Mouse (Mus musculus): ENCODE data around the gene Ints1. TPM values are rescaled to one million over a fixed set of nuclear protein-coding genes. Genes with fewer than 3 reads are reported as not detected.
A peak's percentile ranks its signal among the peaks of the same experiment; 100 is the strongest.

Ints1 gene
- total and polyA plus RNA-seq, 3 experiments, result 77.9 to 89.2 TPM; not detected in 1

DNA sequence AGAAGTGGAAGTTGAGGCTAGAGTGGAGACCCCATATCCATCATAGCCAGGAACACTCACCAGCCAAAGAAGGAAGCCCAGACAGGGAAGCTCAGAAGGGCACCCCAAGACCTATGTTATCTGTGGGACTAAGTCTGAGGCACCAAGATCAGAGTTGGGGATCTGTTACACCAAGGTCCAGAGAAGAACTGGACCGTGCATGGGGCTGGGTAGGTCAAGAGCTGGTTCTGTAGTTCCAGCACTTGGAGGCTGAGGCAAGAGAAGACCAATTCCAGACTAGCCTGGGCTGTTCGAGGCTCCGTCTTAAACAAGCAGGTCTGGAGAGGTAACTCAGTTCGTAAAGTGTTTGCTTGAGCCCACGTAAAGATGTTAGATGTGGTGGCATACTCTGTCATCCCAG lies 18.7 kb upstream of the Ints1 start:
- TF ChIP-seq CHD1 (IDR thresholded peaks at IDR 0.05; ENCODE audit: low read depth, low read length) (0 out of 2 replicates have a peak, but pooled peaks have one; percentile 16), NRF1 (IDR thresholded peaks at IDR 0.05; ENCODE audit: insufficient read depth, low read depth, low read length, poor library complexity, severe bottlenecking) (no peak)
- H3K79me2 ChIP-seq (ENCODE audit: control insufficient read depth, insufficient read depth, low read length, poor library complexity), result peaks cover 68% of the 10 kb centered on the region
- no peaks in the 10 kb centered on the region for H3K27me3 ChIP-seq (ENCODE audit: control insufficient read depth in 1 of 2, insufficient read depth in 2 of 2, low read length in 2 of 2)
- H3K36me3 ChIP-seq (ENCODE audit: control insufficient read depth in 1 of 2, insufficient read depth in 2 of 2, low read length in 2 of 2), result peaks cover 0 to 12% of the 10 kb centered on the region in 2 experiments; a peak in 3 of 4 replicates
- peaks cover 7 to 24% of the 10 kb centered on the region in 2 experiments for H3K4me1 ChIP-seq (ENCODE audit: control insufficient read depth in 1 of 2, insufficient read depth in 2 of 2, low read length in 2 of 2)
- no peaks in the 10 kb centered on the region for H3K9me3 ChIP-seq (replicated peaks; ENCODE audit: insufficient read depth, low read length)
- peak overlapping the region; percentile 23 to 78 for H3K4me3 ChIP-seq (ENCODE audit: control insufficient read depth in 1 of 2, insufficient read depth in 1 of 2, low read depth in 2 of 2, low read length in 2 of 2)
- DNase-seq (ENCODE audit: low read depth, low spot score), result no peak
- H3K9ac ChIP-seq (ENCODE audit: control insufficient read depth, low read depth, low read length, poor library complexity, severe bottlenecking), result peak overlapping the region; percentile 6
- H3K27ac ChIP-seq (ENCODE audit: control insufficient read depth, low read depth, low read length), result peak overlapping the region; percentile 91

DNA sequence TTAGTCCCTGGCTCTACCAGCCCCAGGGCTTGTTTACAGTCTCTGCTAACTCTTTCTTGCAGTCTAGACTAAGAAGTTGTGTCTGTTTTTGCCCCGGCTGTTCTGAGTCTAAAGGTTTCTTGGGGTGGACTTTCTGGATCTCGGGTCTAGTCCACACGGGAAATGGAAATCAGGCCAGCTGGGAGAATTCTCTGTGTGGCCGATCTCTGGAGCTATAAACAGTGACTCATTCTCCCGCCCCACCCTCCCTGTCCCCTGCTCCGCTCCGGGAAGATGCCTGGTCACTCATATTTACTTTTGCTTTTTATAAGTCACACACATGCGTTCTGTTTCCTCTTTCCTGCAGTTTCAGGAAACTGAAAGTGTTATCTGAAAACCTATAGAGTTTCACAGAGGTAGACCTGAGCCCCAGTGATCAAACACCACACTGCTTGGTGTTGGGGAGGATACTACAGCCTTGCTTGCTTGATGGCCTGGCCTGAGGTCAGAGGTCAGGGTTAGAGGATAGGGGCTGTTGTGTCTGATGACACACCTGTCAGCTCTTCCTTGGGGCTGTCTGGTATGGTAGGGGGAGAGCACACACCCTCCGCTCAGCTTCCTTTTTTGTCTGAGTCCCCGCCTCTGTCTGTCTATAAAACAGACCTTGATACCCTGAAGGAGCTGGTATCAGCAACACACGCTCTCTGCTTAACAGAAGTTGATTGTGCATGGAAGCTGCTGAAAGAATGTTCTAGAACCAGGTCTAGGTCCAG lies 18.0 kb upstream of the Ints1 start:
- DNase-seq (ENCODE audit: low read depth, low spot score), result peak; percentile 84
- Histone ChIP-seq H3K27ac (ENCODE audit: control insufficient read depth, low read depth, low read length) (peak overlapping the region; percentile 91), H3K4me3 (ENCODE audit: control insufficient read depth in 1 of 2, insufficient read depth in 1 of 2, low read depth in 2 of 2, low read length in 2 of 2) (peak overlapping the region; percentile 78 to 94), H3K9ac (ENCODE audit: control insufficient read depth, low read depth, low read length, poor library complexity, severe bottlenecking) (peak overlapping the region; percentile 97), H3K36me3 (ENCODE audit: control insufficient read depth in 1 of 2, insufficient read depth in 2 of 2, low read length in 2 of 2) (peaks cover 0 to 12% of the 10 kb centered on the region in 2 experiments; a peak in 3 of 4 replicates), H3K4me1 (ENCODE audit: control insufficient read depth in 1 of 2, insufficient read depth in 2 of 2, low read length in 2 of 2) (peaks cover 7 to 24% of the 10 kb centered on the region in 2 experiments), H3K9me3 (replicated peaks; ENCODE audit: insufficient read depth, low read length) (no peaks in the 10 kb centered on the region), H3K79me2 (ENCODE audit: control insufficient read depth, insufficient read depth, low read length, poor library complexity) (peaks cover 68% of the 10 kb centered on the region), H3K27me3 (ENCODE audit: control insufficient read depth in 1 of 2, insufficient read depth in 2 of 2, low read length in 2 of 2) (no peaks in the 10 kb centered on the region)
- TF ChIP-seq EP300 (IDR thresholded peaks at IDR 0.05; ENCODE audit: low read depth in 1 of 2, low read length in 2 of 2) (peak; percentile 3 to 55; a peak in 3 of 4 replicates), CHD2 (IDR thresholded peaks at IDR 0.05; ENCODE audit: low read length) (no peak), POLR2A (IDR thresholded peaks at IDR 0.05; ENCODE audit: control insufficient read depth in 1 of 2, insufficient read depth in 1 of 2, low read depth in 1 of 2, low read length in 2 of 2, poor library complexity in 1 of 2) (0 out of 4 replicates have a peak, but pooled peaks of 1 of the 2 experiments have one; percentile 25), POLR2AphosphoS5 (IDR thresholded peaks at IDR 0.05; ENCODE audit: borderline replicate concordance, low read depth, low read length) (no peak), USF1 (IDR thresholded peaks at IDR 0.05; ENCODE audit: low read depth, low read length) (0 out of 2 replicates have a peak, but pooled peaks have one; percentile 4), TCF12 (IDR thresholded peaks at IDR 0.05; ENCODE audit: low read depth, low read length) (0 out of 2 replicates have a peak, but pooled peaks have one; percentile 31), E2F4 (IDR thresholded peaks at IDR 0.05; ENCODE audit: borderline replicate concordance, low read depth, low read length) (no peak), RAD21 (IDR thresholded peaks at IDR 0.05; ENCODE audit: low read depth, low read length) (no peak), TAL1 (IDR thresholded peaks at IDR 0.05; ENCODE audit: low read length) (peak; percentile 25; the same call in 1 of the 2 replicates), ZKSCAN1 (IDR thresholded peaks at IDR 0.05; ENCODE audit: low read depth, low read length) (no peak), USF2 (IDR thresholded peaks at IDR 0.05; ENCODE audit: borderline replicate concordance in 1 of 2, insufficient read depth in 1 of 2, low read depth in 1 of 2, low read length in 2 of 2) (no peak), CHD1 (IDR thresholded peaks at IDR 0.05; ENCODE audit: low read depth, low read length) (0 out of 2 replicates have a peak, but pooled peaks have one; percentile 46), KAT2A (conservative IDR thresholded peaks at IDR 0.05; ENCODE audit: low read depth, low read length) (no peak), CTCF (IDR thresholded peaks at IDR 0.05 in 2 of 3, conservative IDR thresholded peaks at IDR 0.05 in 1 of 3; ENCODE audit: control insufficient read depth in 1 of 3, insufficient read depth in 1 of 3, low read depth in 2 of 3, low read length in 3 of 3, poor library complexity in 1 of 3, severe bottlenecking in 1 of 3) (no peak), BHLHE40 (IDR thresholded peaks at IDR 0.05; ENCODE audit: borderline replicate concordance, low read depth, low read length) (peak; percentile 40; the same call in 1 of the 2 replicates), SIN3A (IDR thresholded peaks at IDR 0.05; ENCODE audit: low read length) (peak; percentile 88), RCOR1 (IDR thresholded peaks at IDR 0.05; ENCODE audit: low read depth, low read length) (no peak), ELF1 (IDR thresholded peaks at IDR 0.05; ENCODE audit: low read depth, low read length) (0 out of 2 replicates have a peak, but pooled peaks have one; percentile 7), TBP (IDR thresholded peaks at IDR 0.05; ENCODE audit: low read depth, low read length) (no peak), MAFK (IDR thresholded peaks at IDR 0.05; ENCODE audit: borderline replicate concordance, low read depth, low read length) (no peak), NRF1 (IDR thresholded peaks at IDR 0.05; ENCODE audit: insufficient read depth, low read depth, low read length, poor library complexity, severe bottlenecking) (no peak), MYB (IDR thresholded peaks at IDR 0.05; ENCODE audit: low read depth, low read length) (no peak), MEF2A (IDR thresholded peaks at IDR 0.05; ENCODE audit: extremely low read depth, insufficient replicate concordance, low read depth, low read length, poor library complexity, severe bottlenecking) (no peak), MAX (IDR thresholded peaks at IDR 0.05; ENCODE audit: low read length) (peak; percentile 62), JUND (IDR thresholded peaks at IDR 0.05; ENCODE audit: low read depth, low read length) (no peak), ETS1 (IDR thresholded peaks at IDR 0.05; ENCODE audit: low read depth, low read length) (peak; percentile 58), UBTF (IDR thresholded peaks at IDR 0.05; ENCODE audit: borderline replicate concordance, insufficient read depth, low read depth, low read length) (no peak)

Data from MEL (cell line).